Mouse (Mus musculus) MEL (cell line): ENCODE measurements at regions not wholly inside any gene's neighbourhood (a gene's known extent, or its start where the extent isn't known, plus 50 kb on each side); places are given as distances from the start of the nearest gene placed in this dataset.

Experiments
- DNase-seq: peaks from one replicate; pipeline ENCODE4 v3.0.0; 2011; ENCODE audit warnings: low read depth, low spot score
- H3K27ac ChIP-seq: 2 replicates; pipeline ENCODE4 v1.5.1; 2012; ENCODE audit warnings: low read depth, mild to moderate bottlenecking, control low read depth, low read length, moderate library complexity; ENCODE audit not compliant: control insufficient read depth
- H3K27me3 ChIP-seq, 2 experiments: fragments of 150-350 bp in 1 of 2; sonication (generic) in 1 of 2; 2 replicates each; pipeline ENCODE4 v1.6.1; 2012; ENCODE audit warnings: low read length in 2 of 2, mild to moderate bottlenecking in 2 of 2, improper control_type of control experiment in 1 of 2, moderate library complexity in 1 of 2; ENCODE audit not compliant: insufficient read depth in 2 of 2, control insufficient read depth in 1 of 2
- H3K36me3 ChIP-seq, 2 experiments: 2 replicates each; pipeline ENCODE4 v1.6.1; 2012 to 2014; ENCODE audit warnings: low read length in 2 of 2, improper control_type of control experiment in 1 of 2, inconsistent platforms in 1 of 2, mild to moderate bottlenecking in 1 of 2; ENCODE audit not compliant: insufficient read depth in 2 of 2, control insufficient read depth in 1 of 2
- H3K4me1 ChIP-seq, 2 experiments: fragments of 150-350 bp in 1 of 2; sonication (generic) in 1 of 2; 2 replicates each; pipeline ENCODE4 v1.6.1; 2012; ENCODE audit warnings: low read length in 2 of 2, improper control_type of control experiment in 1 of 2, mild to moderate bottlenecking in 1 of 2; ENCODE audit not compliant: insufficient read depth in 2 of 2, control insufficient read depth in 1 of 2
- H3K4me3 ChIP-seq, 2 experiments: fragments of 150-350 bp in 1 of 2; sonication (generic) in 1 of 2; 2 replicates each; pipeline ENCODE4 v1.5.1; 2012; ENCODE audit warnings: low read depth in 2 of 2, low read length in 2 of 2, mild to moderate bottlenecking in 2 of 2, moderate library complexity in 2 of 2, control low read depth in 1 of 2, improper control_type of control experiment in 1 of 2; ENCODE audit not compliant: control insufficient read depth in 1 of 2, insufficient read depth in 1 of 2
- H3K79me2 ChIP-seq: 2 replicates; pipeline ENCODE4 v1.6.1; 2012; ENCODE audit warnings: mild to moderate bottlenecking, low read length, moderate library complexity; ENCODE audit not compliant: control insufficient read depth, poor library complexity, insufficient read depth
- H3K9ac ChIP-seq: 2 replicates; pipeline ENCODE4 v1.6.1; 2012; ENCODE audit warnings: low read depth, mild to moderate bottlenecking, control low read depth, low read length, moderate library complexity; ENCODE audit not compliant: control insufficient read depth, poor library complexity, severe bottlenecking
- H3K9me3 ChIP-seq: fragments of 150-350 bp; sonication (generic); replicated peaks from 2 replicates; pipeline ENCODE4 v1.6.1; 2012; ENCODE audit warnings: mild to moderate bottlenecking, low read length, improper control_type of control experiment, moderate library complexity; ENCODE audit not compliant: insufficient read depth
- BHLHE40 ChIP-seq: IDR thresholded peaks from 2 replicates; pipeline ENCODE4 v1.6.1; 2012; ENCODE audit warnings: low read depth, mild to moderate bottlenecking, inconsistent platforms, low read length, improper control_type of control experiment, borderline replicate concordance
- CHD1 ChIP-seq: IDR thresholded peaks from 2 replicates; pipeline ENCODE4 v1.6.1; 2012; ENCODE audit warnings: low read depth, mild to moderate bottlenecking, inconsistent platforms, low read length, improper control_type of control experiment
- CHD2 ChIP-seq: IDR thresholded peaks from 2 replicates; pipeline ENCODE4 v1.6.1; 2011; ENCODE audit warnings: low read length, improper control_type of control experiment
- CTCF ChIP-seq, 3 experiments: IDR thresholded peaks in 2 of 3; conservative IDR thresholded peaks in 1 of 3; 2 replicates each; pipeline ENCODE4 v1.5.1; 2011 to 2012; ENCODE audit warnings: low read length in 3 of 3, low read depth in 2 of 3, mild to moderate bottlenecking in 2 of 3, improper control_type of control experiment in 1 of 3, inconsistent platforms in 1 of 3, mixed read lengths in 1 of 3, moderate library complexity in 1 of 3; ENCODE audit not compliant: control insufficient read depth in 1 of 3, insufficient read depth in 1 of 3, poor library complexity in 1 of 3, severe bottlenecking in 1 of 3
- E2F4 ChIP-seq: IDR thresholded peaks from 2 replicates; pipeline ENCODE4 v1.6.1; 2011; ENCODE audit warnings: low read depth, low read length, improper control_type of control experiment, borderline replicate concordance
- EP300 ChIP-seq, 2 experiments: IDR thresholded peaks; 2 replicates each; pipeline ENCODE4 v1.6.1; 2011; ENCODE audit warnings: improper control_type of control experiment in 2 of 2, low read length in 2 of 2, low read depth in 1 of 2, mild to moderate bottlenecking in 1 of 2
- GABPA ChIP-seq: IDR thresholded peaks from 2 replicates; pipeline ENCODE4 v1.6.1; 2012; ENCODE audit warnings: low read depth, mild to moderate bottlenecking, inconsistent platforms, low read length, improper control_type of control experiment, moderate library complexity
- GATA1 ChIP-seq: IDR thresholded peaks from 2 replicates; pipeline ENCODE4 v1.6.1; 2011; ENCODE audit warnings: low read depth, low read length, improper control_type of control experiment
- JUND ChIP-seq: IDR thresholded peaks from 2 replicates; pipeline ENCODE4 v1.6.1; 2011; ENCODE audit warnings: low read depth, mild to moderate bottlenecking, improper control_type of control experiment, low read length
- MAFK ChIP-seq: IDR thresholded peaks from 2 replicates; pipeline ENCODE4 v1.6.1; 2011; ENCODE audit warnings: low read depth, mild to moderate bottlenecking, low read length, improper control_type of control experiment, borderline replicate concordance
- MAX ChIP-seq: IDR thresholded peaks from 2 replicates; pipeline ENCODE4 v1.6.1; 2011; ENCODE audit warnings: low read length, improper control_type of control experiment
- MEF2A ChIP-seq: IDR thresholded peaks from 2 replicates; pipeline ENCODE4 v1.6.1; 2014; ENCODE audit warnings: low read depth, mild to moderate bottlenecking, inconsistent platforms, low read length, improper control_type of control experiment; ENCODE audit not compliant: poor library complexity, insufficient replicate concordance, severe bottlenecking; ENCODE audit errors: extremely low read depth
- MYB ChIP-seq: IDR thresholded peaks from 2 replicates; pipeline ENCODE4 v1.6.1; 2011; ENCODE audit warnings: mild to moderate bottlenecking, low read depth, low read length, improper control_type of control experiment
- NRF1 ChIP-seq: IDR thresholded peaks from 2 replicates; pipeline ENCODE4 v1.6.1; 2014; ENCODE audit warnings: low read depth, mild to moderate bottlenecking, inconsistent platforms, low read length, improper control_type of control experiment, moderate library complexity; ENCODE audit not compliant: poor library complexity, insufficient read depth, severe bottlenecking
- POLR2AphosphoS2 ChIP-seq: IDR thresholded peaks from 2 replicates; pipeline ENCODE4 v1.6.1; 2011; ENCODE audit warnings: low read length, improper control_type of control experiment
- POLR2AphosphoS5 ChIP-seq: IDR thresholded peaks from 2 replicates; pipeline ENCODE4 v1.6.1; 2012; ENCODE audit warnings: low read depth, borderline replicate concordance, mild to moderate bottlenecking, inconsistent platforms, low read length, moderate library complexity, mixed read lengths
- SMC3 ChIP-seq: IDR thresholded peaks from 2 replicates; pipeline ENCODE4 v1.6.1; 2011; ENCODE audit warnings: low read depth, low read length, improper control_type of control experiment
- TAL1 ChIP-seq: IDR thresholded peaks from 2 replicates; pipeline ENCODE4 v1.6.1; 2012; ENCODE audit warnings: mild to moderate bottlenecking, inconsistent platforms, low read length, moderate library complexity, mixed read lengths
- TBP ChIP-seq: IDR thresholded peaks from 2 replicates; pipeline ENCODE4 v1.8.0; 2011; ENCODE audit warnings: low read depth, low read length, improper control_type of control experiment
- UBTF ChIP-seq: IDR thresholded peaks from 2 replicates; pipeline ENCODE4 v1.6.1; 2012; ENCODE audit warnings: low read depth, mild to moderate bottlenecking, inconsistent platforms, low read length, improper control_type of control experiment, moderate library complexity, borderline replicate concordance; ENCODE audit not compliant: insufficient read depth
- USF1 ChIP-seq: IDR thresholded peaks from 2 replicates; pipeline ENCODE4 v1.6.1; 2014; ENCODE audit warnings: low read depth, mild to moderate bottlenecking, inconsistent platforms, low read length, improper control_type of control experiment, moderate library complexity
- ZKSCAN1 ChIP-seq: IDR thresholded peaks from 2 replicates; pipeline ENCODE4 v1.6.1; 2012; ENCODE audit warnings: low read depth, mild to moderate bottlenecking, inconsistent platforms, low read length, improper control_type of control experiment, moderate library complexity
- ZMIZ1 ChIP-seq: IDR thresholded peaks from 2 replicates; pipeline ENCODE4 v1.6.1; 2012; ENCODE audit warnings: low read depth, mild to moderate bottlenecking, inconsistent platforms, low read length, improper control_type of control experiment, moderate library complexity

DNA sequence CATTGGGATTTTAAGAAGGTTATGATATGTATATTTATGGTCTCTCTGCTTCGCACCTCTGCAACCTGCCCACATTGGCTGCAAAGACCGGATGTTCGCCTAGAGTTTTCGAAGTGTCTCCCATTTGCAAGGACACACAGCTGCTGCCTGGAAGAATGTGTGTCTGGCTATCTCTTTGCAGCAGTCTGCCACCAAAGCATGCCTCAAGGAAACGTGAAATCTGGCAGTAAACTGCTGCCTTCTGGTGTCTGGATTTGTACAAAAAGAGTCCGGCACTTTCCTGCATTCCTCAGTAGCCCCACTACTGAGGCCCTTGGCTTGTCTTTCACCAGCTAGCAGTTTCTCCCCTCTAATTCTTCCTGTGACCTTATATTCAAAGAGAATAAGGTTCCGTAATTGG, 148.5 kb upstream of the Epha4 start:
- DNase-seq: no peak
- no peaks in the 10 kb centered on the region for H3K27me3 ChIP-seq
- H3K36me3 ChIP-seq: no peaks in the 10 kb centered on the region
- no peak overlapping the region for H3K27ac ChIP-seq
- H3K9me3 ChIP-seq: no peaks in the 10 kb centered on the region
- H3K4me3 ChIP-seq: no peak overlapping the region
- no peak overlapping the region for H3K9ac ChIP-seq
- no peaks in the 10 kb centered on the region for H3K4me1 ChIP-seq
- no peaks in the 10 kb centered on the region for H3K79me2 ChIP-seq
- TF ChIP-seq ZKSCAN1: no peak
- TF ChIP-seq MEF2A: no peak
- TF ChIP-seq NRF1: no peak
- no peak for TF ChIP-seq GABPA
- no peak for TF ChIP-seq POLR2AphosphoS2
- TF ChIP-seq TBP: no peak
- TF ChIP-seq BHLHE40: no peak
- no peak for TF ChIP-seq UBTF
- no peak for TF ChIP-seq JUND
- TF ChIP-seq CTCF (IDR thresholded peaks at IDR 0.05 in 2 of 3, conservative IDR thresholded peaks at IDR 0.05 in 1 of 3; ENCODE audit: control insufficient read depth in 1 of 3, insufficient read depth in 1 of 3, low read depth in 2 of 3, low read length in 3 of 3, poor library complexity in 1 of 3, severe bottlenecking in 1 of 3): no peak
- no peak for TF ChIP-seq MAFK
- TF ChIP-seq SMC3: no peak
- TF ChIP-seq CHD1: no peak
- no peak for TF ChIP-seq POLR2AphosphoS5
- TF ChIP-seq GATA1: no peak
- no peak for TF ChIP-seq TAL1
- no peak for TF ChIP-seq MYB
- TF ChIP-seq E2F4: no peak
- TF ChIP-seq MAX: no peak

GRCm38 (mm10) chr1:77660436-77660835, 145.5 kb upstream of the Epha4 start:
- H3K79me2 ChIP-seq: no peaks in the 10 kb centered on the region
- no peaks in the 10 kb centered on the region for H3K27me3 ChIP-seq
- no peak overlapping the region for H3K9ac ChIP-seq
- no peak for TF ChIP-seq UBTF
- no peak for TF ChIP-seq USF1
- TF ChIP-seq ZKSCAN1: no peak
- no peak for TF ChIP-seq CHD2
- no peak for TF ChIP-seq GATA1
- no peak for TF ChIP-seq ZMIZ1
- no peak for TF ChIP-seq EP300 (IDR thresholded peaks at IDR 0.05; ENCODE audit: low read depth in 1 of 2, low read length in 2 of 2)
- no peak overlapping the region for H3K4me3 ChIP-seq
- no peak for DNase-seq
- H3K9me3 ChIP-seq: no peaks in the 10 kb centered on the region
- no peaks in the 10 kb centered on the region for H3K4me1 ChIP-seq
- no peak overlapping the region for H3K27ac ChIP-seq
- no peaks in the 10 kb centered on the region for H3K36me3 ChIP-seq
